Mouse (Mus musculus) Patski (cell line): ENCODE data around the gene Slc19a2. TPM values are rescaled to one million over a fixed set of nuclear protein-coding genes. Genes with fewer than 3 reads are reported as not detected.
"Not testable (repeated sequence)": the region's sequence is repeated elsewhere in the genome, so short reads cannot be mapped to it uniquely, and the experiment has no call there.

ENCODE experiments used
- ATAC-seq: fragments of 100-300 bp; one replicate; pipeline ENCODE4 v1.8.0; 2021
- CTCF ChIA-PET: fragments of 350-600 bp; sonication (Branson Sonifier 250); formaldehyde crosslinking; loops from one replicate; lab custom pipeline; 2022; ENCODE audit warnings: inconsistent platforms; lab: Charles Lee
- POLR2A ChIA-PET: fragments of 350-600 bp; sonication (Branson Sonifier 250); formaldehyde crosslinking; loops from one replicate; lab custom pipeline; 2022; ENCODE audit warnings: antibody characterized with exemption, inconsistent platforms; lab: Charles Lee
- DNase-seq: peaks from one replicate; pipeline ENCODE4 v3.0.0-alpha.2; 2011; ENCODE audit warnings: low read depth, low spot score
- H3K27me3 ChIP-seq: fragments of 371-371 bp; one replicate; pipeline ENCODE4 v1.5.1; 2021
- CTCF ChIP-seq: fragments of 100-300 bp; IDR thresholded peaks from one replicate; pipeline ENCODE4 v1.5.1; 2021
- in situ Hi-C: fragments of 300-500 bp; cut with MboI; formaldehyde crosslinking; loops from 3 replicates; pipeline ENCODE4 v1.11.1; 2018; ENCODE audit warnings: low pct_unique_long_range_greater_than_20kb, mixed read lengths
- polyA plus RNA-seq: library from polyadenylated mRNA; unstranded; gene quantifications from one replicate; pipeline ENCODE4 v1.2.3, GENCODE M21; 2021

Gene Slc19a2
- polyA plus RNA-seq, 1 experiment from 2014 or later: 13.0 TPM

DNA sequence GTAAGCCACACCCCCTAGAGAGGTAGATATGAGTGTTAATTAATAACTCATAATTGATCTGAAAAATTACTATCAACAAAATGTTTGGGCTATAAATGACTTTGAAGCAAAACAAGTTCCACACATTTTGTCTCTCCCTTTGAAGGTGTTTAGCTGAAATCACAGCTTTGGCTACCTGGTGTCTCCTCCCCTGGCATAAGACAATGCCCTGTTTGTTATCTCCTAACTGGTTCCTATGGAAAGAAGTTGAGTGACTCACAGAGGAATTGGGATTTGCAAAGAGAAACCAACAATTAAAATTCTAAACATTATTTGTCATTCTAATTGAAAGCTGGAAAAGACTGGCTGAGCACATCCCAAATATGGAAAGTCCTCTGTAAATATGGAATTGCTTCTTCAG, 25.8 kb upstream of the Slc19a2 start:
- DNase-seq (no peak), ATAC-seq (no peak)
- in situ Hi-C loops: no loop called here
- ChIA-PET CTCF (no interaction called here), POLR2A (no interaction called here)
- no peak for TF ChIP-seq CTCF
- no peaks in the 10 kb centered on the region for H3K27me3 ChIP-seq

DNA sequence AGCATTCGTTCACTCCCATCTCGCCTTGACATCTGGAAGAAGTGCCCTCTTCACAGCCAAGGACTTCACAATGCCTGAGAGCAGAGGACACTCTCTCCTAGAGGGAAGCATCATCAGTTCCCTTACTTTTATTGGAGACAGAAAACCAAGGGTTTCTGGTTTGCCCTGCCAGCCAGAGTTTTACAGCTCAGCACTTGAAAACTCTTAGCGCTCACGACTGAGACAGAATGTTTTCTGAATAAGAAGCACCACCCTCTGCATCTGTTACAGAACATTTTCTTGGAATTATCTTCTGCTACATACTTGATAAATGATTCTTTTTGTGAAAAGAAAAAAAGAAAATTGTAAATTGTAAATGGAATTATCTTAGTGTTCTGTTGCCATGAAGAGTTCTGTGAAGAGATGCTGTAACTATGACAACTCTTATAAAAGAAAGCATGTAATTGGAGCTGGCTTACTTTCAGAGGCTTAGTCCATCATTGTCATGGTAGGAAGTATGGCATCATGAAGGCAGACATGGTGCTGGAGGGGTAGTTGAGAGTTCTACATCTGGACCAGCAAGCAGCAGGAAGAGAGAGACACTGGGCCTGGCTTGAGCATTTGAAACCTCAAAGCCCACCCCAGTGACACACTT, 16.8 kb upstream of the Slc19a2 start:
- POLR2A ChIA-PET, H3K27me3 ChIP-seq, CTCF ChIA-PET, in situ Hi-C loops, DNase-seq, ATAC-seq: not testable (repeated sequence)

DNA sequence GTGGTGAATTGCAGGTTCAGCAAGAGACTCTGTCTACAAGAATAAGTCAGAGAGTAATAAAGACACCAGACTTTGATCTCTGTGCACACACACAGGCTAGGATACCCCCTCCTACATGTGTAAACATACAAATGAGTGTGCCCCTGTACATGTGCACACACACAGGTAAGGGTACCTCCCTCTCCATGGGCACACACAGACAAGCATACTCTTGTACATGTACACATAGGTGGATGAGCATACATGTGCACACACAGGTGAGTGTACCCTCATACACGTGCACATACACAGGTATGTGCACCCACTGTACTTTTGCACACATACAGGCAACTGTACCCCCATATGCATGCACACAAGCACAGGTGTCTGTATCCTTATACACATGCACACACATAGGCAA, 15.4 kb upstream of the Slc19a2 start:
- no peak for TF ChIP-seq CTCF
- in situ Hi-C loops: no loop called here
- POLR2A ChIA-PET: no interaction called here
- CTCF ChIA-PET: no interaction called here
- no peak for ATAC-seq
- H3K27me3 ChIP-seq: peaks cover 8% of the 10 kb centered on the region
- no peak for DNase-seq

DNA sequence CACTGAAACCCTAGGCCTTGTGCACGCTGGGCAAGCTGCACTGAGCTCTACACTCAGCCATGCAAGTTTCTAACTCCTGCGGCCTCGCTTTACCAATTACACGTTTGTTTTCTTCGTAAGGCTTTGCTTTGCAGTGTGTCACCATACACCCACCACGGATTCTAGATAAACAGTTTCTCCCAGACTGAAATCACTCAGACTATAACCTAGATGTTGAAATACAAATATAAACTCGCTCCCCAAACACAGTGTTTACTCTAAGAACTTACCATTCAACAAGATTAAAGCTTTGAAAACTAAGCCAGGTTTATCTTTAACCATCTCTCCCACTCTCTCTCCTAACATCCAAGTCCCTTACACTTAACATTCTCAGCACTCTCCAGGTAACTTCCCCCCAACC, 13.8 kb upstream of the Slc19a2 start:
- ChIA-PET POLR2A (no interaction called here), CTCF (interaction anchor here (1.3 kb wide), 1 partner anchor 10 kb away, joined by 5 read pairs; no protein-coding TSS in a partner anchor)
- TF ChIP-seq CTCF: no peak
- H3K27me3 ChIP-seq: peaks cover 8% of the 10 kb centered on the region
- ATAC-seq: no peak
- in situ Hi-C loops: no loop called here
- no peak for DNase-seq

DNA sequence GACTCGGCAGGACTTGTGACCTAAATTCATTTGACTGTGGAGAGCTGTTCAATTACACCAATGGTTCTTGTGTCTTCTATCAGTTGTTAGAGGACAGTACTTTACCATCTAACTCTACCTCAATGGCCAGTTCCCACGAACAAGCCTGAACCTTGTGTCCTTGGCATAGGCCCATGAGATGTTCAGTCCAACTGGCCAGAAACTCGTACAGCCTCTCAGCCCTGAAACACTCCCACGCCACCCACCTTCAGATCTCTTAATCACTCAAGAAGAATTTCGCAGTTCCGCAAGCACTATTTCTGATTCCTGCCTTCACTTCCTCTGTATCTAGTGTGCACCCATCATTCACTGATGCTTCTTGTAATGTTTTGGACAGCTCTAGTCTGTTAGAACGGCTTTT, 12.8 kb upstream of the Slc19a2 start:
- no peak for ATAC-seq
- H3K27me3 ChIP-seq: peaks cover 8% of the 10 kb centered on the region
- ChIA-PET POLR2A (no interaction called here), CTCF (interaction anchor here (1.3 kb wide), 2 partner anchors 9 to 51 kb away, joined by 3 to 5 read pairs; no protein-coding TSS in a partner anchor)
- TF ChIP-seq CTCF: no peak
- DNase-seq: no peak
- in situ Hi-C loops: no loop called here

DNA sequence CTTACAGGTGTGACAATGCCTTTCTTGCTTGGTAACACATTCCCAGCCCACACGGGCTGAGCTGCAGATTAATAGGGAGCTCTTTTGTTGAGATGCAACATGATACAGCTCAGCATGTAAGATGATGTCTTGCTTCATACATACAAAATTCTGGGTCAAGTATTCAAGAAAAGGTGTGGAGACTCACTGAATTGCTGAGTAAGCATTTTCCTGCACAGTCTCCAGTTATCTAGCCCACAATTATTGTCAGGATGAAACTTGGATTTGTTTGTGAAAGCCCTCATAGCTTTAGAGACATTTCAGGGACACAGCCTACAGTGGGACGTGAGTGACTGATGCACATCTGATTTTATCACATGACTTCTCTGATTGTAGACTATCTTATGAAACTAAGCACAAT, 7.4 kb upstream of the Slc19a2 start:
- POLR2A ChIA-PET: no interaction called here
- in situ Hi-C loops: no loop called here

DNA sequence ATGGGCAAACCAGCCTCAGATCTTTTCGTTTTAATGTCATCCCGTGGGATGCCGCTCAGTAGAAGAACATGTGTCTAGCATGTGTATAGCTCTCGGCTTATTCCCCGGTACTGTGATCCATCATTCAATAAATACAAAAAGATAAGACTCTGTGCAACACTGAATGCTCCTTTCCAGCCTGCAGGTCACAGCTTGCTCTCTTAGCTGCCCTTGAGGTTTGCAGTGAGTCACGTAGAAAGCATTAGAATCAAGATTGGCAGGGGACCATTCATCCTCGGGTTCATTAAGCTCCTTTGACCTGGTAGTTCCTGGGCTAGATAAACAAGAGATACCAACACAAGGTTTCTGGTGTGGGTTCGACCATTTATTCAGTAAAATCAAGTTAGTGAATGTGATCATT, 6.0 kb upstream of the Slc19a2 start:
- ChIA-PET CTCF (no interaction called here), POLR2A (no interaction called here)
- TF ChIP-seq CTCF: no peak
- in situ Hi-C loops: no loop called here
- H3K27me3 ChIP-seq: no peaks in the 10 kb centered on the region
- no peak for ATAC-seq
- no peak for DNase-seq

More for the DNA sequence above, 7.4 kb upstream of the Slc19a2 start:
- ATAC-seq (no peak), DNase-seq (no peak)
- H3K27me3 ChIP-seq: no peaks in the 10 kb centered on the region
- no peak for TF ChIP-seq CTCF
- CTCF ChIA-PET: no interaction called here

DNA sequence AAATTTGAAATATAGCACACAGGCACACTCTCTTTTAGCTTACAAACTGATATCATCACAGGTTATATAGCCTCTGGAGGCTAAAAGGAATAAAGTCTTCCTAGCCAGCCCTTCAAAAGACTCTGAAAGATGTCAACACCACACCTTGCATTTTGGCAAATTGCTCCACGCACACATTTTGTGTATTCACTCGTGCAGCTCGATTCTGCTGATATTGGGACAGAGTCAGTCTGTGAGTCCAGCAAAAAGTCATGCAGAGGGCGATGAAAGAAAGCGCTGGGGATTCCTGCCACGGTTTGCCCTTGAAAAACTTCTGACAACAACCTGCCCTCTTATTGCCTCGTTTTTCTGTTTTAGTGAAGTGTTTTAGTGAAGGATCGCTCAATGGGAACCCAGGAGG, 1.4 kb upstream of the Slc19a2 start:
- CTCF ChIA-PET: interaction anchor here (1.0 to 1.5 kb wide), 2 partner anchors 10 to 27 kb away, joined by 3 to 4 read pairs; no protein-coding TSS in a partner anchor
- TF ChIP-seq CTCF: no peak
- in situ Hi-C loops: no loop called here
- POLR2A ChIA-PET: no interaction called here
- ATAC-seq (no peak), DNase-seq (no peak)
- H3K27me3 ChIP-seq: no peaks in the 10 kb centered on the region

DNA sequence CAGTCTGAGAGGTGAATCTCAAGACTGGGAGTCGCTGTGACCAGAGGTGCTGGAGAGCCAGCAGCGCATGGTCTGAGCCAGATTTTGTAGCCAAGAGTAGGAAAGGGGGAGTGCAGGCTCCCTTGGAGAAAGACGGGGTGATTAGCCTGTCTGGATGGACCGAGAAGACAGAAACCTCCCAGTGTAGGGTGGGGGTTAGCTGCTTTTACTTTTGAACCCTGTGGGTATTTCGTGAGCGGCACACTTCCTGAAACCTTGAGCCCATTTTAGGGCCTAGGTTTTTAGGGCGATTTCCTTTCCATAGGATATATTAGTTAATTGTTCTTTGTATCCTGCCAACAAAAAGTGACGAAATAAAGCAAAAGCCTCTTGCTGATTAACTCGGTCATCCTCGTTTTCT, 875 bp upstream of the Slc19a2 start:
- DNase-seq: no peak
- ChIA-PET POLR2A (no interaction called here), CTCF (interaction anchor here (1.5 kb wide), 1 partner anchor 10 kb away, joined by 4 read pairs; no protein-coding TSS in a partner anchor)
- in situ Hi-C loops: no loop called here
- TF ChIP-seq CTCF: no peak
- H3K27me3 ChIP-seq: no peaks in the 10 kb centered on the region
- ATAC-seq: no peak

DNA sequence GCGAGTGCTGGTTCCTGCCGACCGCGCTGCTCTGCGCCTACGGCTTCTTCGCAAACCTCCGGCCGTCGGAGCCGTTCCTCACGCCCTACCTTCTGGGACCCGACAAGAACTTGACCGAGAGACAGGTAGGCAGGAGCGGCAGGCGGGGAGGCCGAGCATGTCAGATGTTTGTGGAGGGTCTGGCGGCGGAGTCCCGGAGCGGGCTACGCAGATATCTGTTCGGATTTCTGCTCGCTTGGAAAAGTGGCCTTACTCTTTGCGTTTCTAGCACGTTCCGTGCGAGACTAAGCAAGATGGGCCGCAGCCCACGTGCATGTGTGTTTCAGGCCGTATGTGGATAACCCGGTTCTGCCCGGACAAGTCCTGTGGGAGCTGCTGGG, 476 bp downstream of the Slc19a2 start:
- H3K27me3 ChIP-seq: no peaks in the 10 kb centered on the region
- peak; percentile 20 for ATAC-seq
- DNase-seq: no peak
- no peak for TF ChIP-seq CTCF
- in situ Hi-C loops: no loop called here
- CTCF ChIA-PET: interaction anchor here (0.8 to 1.3 kb wide), 2 partner anchors 9 to 66 kb away, joined by 3 to 4 read pairs; no protein-coding TSS in a partner anchor
- POLR2A ChIA-PET: no interaction called here

DNA sequence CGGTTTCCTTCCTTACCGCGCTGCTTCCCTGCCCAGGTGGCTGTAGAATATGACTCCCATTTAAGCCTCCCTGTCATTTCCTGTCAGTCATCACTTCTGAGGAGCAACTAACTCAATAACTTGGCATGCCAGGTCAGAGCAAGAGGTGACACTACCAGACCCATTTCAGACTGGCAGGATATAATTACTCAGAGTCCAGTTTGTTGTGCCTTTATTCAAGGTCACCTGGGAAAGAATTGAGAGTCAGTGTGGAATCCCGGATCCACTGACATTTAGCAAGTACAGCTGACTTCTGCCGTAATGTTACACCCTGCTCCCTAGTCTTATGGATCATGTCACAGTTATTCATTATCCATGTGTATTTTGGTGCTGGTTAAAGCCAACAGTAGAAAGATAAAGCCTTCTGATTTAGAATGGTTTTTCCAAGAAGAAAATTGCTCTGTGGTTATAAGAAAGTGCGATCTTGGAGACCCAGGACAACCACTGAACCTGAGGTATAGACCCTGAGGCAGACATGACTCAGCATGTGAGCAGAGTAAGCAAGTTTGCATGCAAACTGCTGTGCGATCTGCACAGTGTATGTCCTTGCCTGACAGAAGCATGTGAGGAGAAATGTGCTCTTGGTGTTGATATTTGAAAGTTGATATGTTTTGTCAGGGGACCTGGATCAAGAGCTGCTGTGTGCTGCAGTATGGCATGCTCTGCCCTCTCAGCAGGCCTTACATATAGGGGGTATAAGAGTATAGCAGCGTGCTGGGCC, 1.7 kb downstream of the Slc19a2 start:
- in situ Hi-C loops: no loop called here
- no peak for DNase-seq

More for the DNA sequence above, 1.7 kb downstream of the Slc19a2 start:
- ChIA-PET POLR2A (no interaction called here), CTCF (interaction anchor here (0.9 to 1.3 kb wide), 2 partner anchors 28 to 64 kb away, joined by 3 read pairs; no protein-coding TSS in a partner anchor)
- no peak for TF ChIP-seq CTCF
- H3K27me3 ChIP-seq: no peaks in the 10 kb centered on the region
- no peak for ATAC-seq
